Mouse (Mus musculus) liver, postnatal 0 days (tissue): ENCODE data around the gene Cep55.

Experiments used
- CTCF ChIP-seq: sonication (generic); IDR thresholded peaks from 2 replicates; pipeline ENCODE4 v1.5.1; 2016; ENCODE audit warnings: antibody characterized with exemption, low read depth
- EP300 ChIP-seq: IDR thresholded peaks from 2 replicates; pipeline ENCODE4 v1.6.1; 2016; ENCODE audit warnings: antibody characterized with exemption, low read depth, mild to moderate bottlenecking

- TF ChIP-seq CTCF (peak; percentile 70), EP300 (no peak)
These were observed 11.4 kb upstream of the Cep55 start, which contains the start of gene Myof for GRCm38 (mm10) chr19:38043281-38043981.
